24 mouse cellular contexts compared by ENCODE assay signal in genomic region chr14:123535636-123536035, GRCm38 (mm10).
DNase-seq lines count a peak whose midpoint lies in the region; ATAC-seq and TF ChIP-seq lines count a peak whose summit lies in the region.
"Had no signal": no experiment of that assay in that cellular context is flagged by ENCODE, and none has a peak within 500 bp of the region (broad histone marks: within the 10 kb centered on the region; RNA-seq: fewer than 3 reads in every experiment).

No protein-coding gene starts in this region.

- H3K36me3 ChIP-seq in limb, embryonic 11.5 days (ENCODE audit: control insufficient read depth, insufficient read depth, low read length): no peaks in the 10 kb centered on the region
- H3K36me3 ChIP-seq in limb, embryonic 10.5 days: no peaks in the 10 kb centered on the region
- no peaks in the 10 kb centered on the region for H3K36me3 ChIP-seq in limb, embryonic 13.5 days
- H3K36me3 ChIP-seq: embryonic facial prominence, embryonic 15.5 days; heart, embryonic 15.5 days; hindbrain, embryonic 13.5 days; liver, embryonic 12.5 days; midbrain, embryonic 15.5 days had no signal

- peak; percentile 67; the same call in 1 of the 2 replicates for ATAC-seq in limb, embryonic 11.5 days (ENCODE audit: insufficient number of reproducible peaks, low FRiP score, low TSS enrichment, low read depth)
- ATAC-seq in limb, embryonic 13.5 days (ENCODE audit: low FRiP score, low read depth): peak; percentile 79
- ATAC-seq: liver, embryonic 12.5 days; midbrain, embryonic 15.5 days had no signal

- H3K27ac ChIP-seq in cerebellum, adult 2 months (ENCODE audit: insufficient read depth, low read length): no peak overlapping the region
- H3K27ac ChIP-seq in limb, embryonic 11.5 days (replicated peaks; ENCODE audit: low read depth, low read length): no peak overlapping the region
- no peak overlapping the region for H3K27ac ChIP-seq in limb, embryonic 10.5 days
- no peak overlapping the region for H3K27ac ChIP-seq in limb, embryonic 13.5 days
- H3K27ac ChIP-seq: embryonic facial prominence, embryonic 15.5 days; heart, embryonic 15.5 days; hindbrain, embryonic 13.5 days; left cerebral cortex, adult 2 months; liver, embryonic 12.5 days; midbrain, embryonic 15.5 days had no signal

- H3K4me1 ChIP-seq in cerebellum, adult 2 months (ENCODE audit: control insufficient read depth, insufficient read depth, low read length): 0 out of 2 replicates have a peak, but pooled peaks cover 3% of the 10 kb centered on the region
- H3K4me1 ChIP-seq in limb, embryonic 11.5 days (ENCODE audit: control insufficient read depth, insufficient read depth, low read length): no peaks in the 10 kb centered on the region
- no peaks in the 10 kb centered on the region for H3K4me1 ChIP-seq in limb, embryonic 10.5 days
- no peaks in the 10 kb centered on the region for H3K4me1 ChIP-seq in limb, embryonic 13.5 days
- H3K4me1 ChIP-seq: embryonic facial prominence, embryonic 15.5 days; heart, embryonic 15.5 days; hindbrain, embryonic 13.5 days; liver, embryonic 12.5 days; midbrain, embryonic 15.5 days had no signal

- H3K9ac ChIP-seq in limb, embryonic 11.5 days (ENCODE audit: low read length): no peak overlapping the region
- H3K9ac ChIP-seq in limb, embryonic 13.5 days: no peak overlapping the region
- H3K9ac ChIP-seq: embryonic facial prominence, embryonic 15.5 days; heart, embryonic 15.5 days; hindbrain, embryonic 13.5 days; liver, embryonic 12.5 days; midbrain, embryonic 15.5 days had no signal

- 28% methylated on average over 2 of the region's 2 CpGs for WGBS in cerebellum, adult 2 months
- 71% methylated on average over 2 of the region's 2 CpGs for WGBS in limb, embryonic 11.5 days
- WGBS in limb, embryonic 10.5 days: 84% methylated on average over 2 of the region's 2 CpGs
- 41% methylated on average over 2 of the region's 2 CpGs for WGBS in limb, embryonic 13.5 days

- DNase-seq in cerebellum, adult 2 months: peak; percentile 21 to 56
- no peak for DNase-seq in cerebellum, adult 8-10 months
- DNase-seq in limb, embryonic 11.5 days (ENCODE audit: low spot score): no peak
- DNase-seq in limb, embryonic 10.5 days (ENCODE audit: low spot score): no peak
- DNase-seq in brain, adult 2 months (ENCODE audit: low read depth, low spot score): peak; percentile 69
- no peak for DNase-seq in layer of hippocampus, adult 18-20 months (ENCODE audit: low spot score in 2 of 2)
- no peak for DNase-seq in embryo, embryonic 9.5 days (ENCODE audit: extremely low spot score)
- DNase-seq: adrenal gland, postnatal 25 days; heart, postnatal 36 days; kidney, adult 18-20 months; kidney, postnatal 4 days; layer of hippocampus, adult 9-11 months; lung, adult 18-20 months; lung, postnatal 10 days; retina, postnatal 1 day; right cerebral cortex, postnatal 25 days; spleen, adult 18-20 months had no signal

- H3K27me3 ChIP-seq in cerebellum, adult 2 months (ENCODE audit: control insufficient read depth, insufficient read depth, low read length): no peaks in the 10 kb centered on the region
- no peaks in the 10 kb centered on the region for H3K27me3 ChIP-seq in limb, embryonic 11.5 days (ENCODE audit: control insufficient read depth, insufficient read depth, low read length)
- H3K27me3 ChIP-seq in limb, embryonic 10.5 days (ENCODE audit: low read depth, poor library complexity, severe bottlenecking): no peaks in the 10 kb centered on the region
- H3K27me3 ChIP-seq in limb, embryonic 13.5 days: no peaks in the 10 kb centered on the region
- H3K27me3 ChIP-seq: embryonic facial prominence, embryonic 15.5 days; heart, embryonic 15.5 days; hindbrain, embryonic 13.5 days; liver, embryonic 12.5 days; midbrain, embryonic 15.5 days had no signal

- H3K9me3 ChIP-seq in limb, embryonic 11.5 days (ENCODE audit: control insufficient read depth, low read length): no peaks in the 10 kb centered on the region
- H3K9me3 ChIP-seq in limb, embryonic 10.5 days (replicated peaks): no peaks in the 10 kb centered on the region
- H3K9me3 ChIP-seq in limb, embryonic 13.5 days: no peaks in the 10 kb centered on the region
- H3K9me3 ChIP-seq: embryonic facial prominence, embryonic 15.5 days; heart, embryonic 15.5 days; hindbrain, embryonic 13.5 days; liver, embryonic 12.5 days; midbrain, embryonic 15.5 days had no signal

- H3K4me2 ChIP-seq in limb, embryonic 11.5 days (ENCODE audit: low read depth, severe bottlenecking): no peak overlapping the region
- no peak overlapping the region for H3K4me2 ChIP-seq in limb, embryonic 13.5 days (replicated peaks)
- H3K4me2 ChIP-seq: embryonic facial prominence, embryonic 15.5 days; heart, embryonic 15.5 days; hindbrain, embryonic 13.5 days; liver, embryonic 12.5 days; midbrain, embryonic 15.5 days had no signal

- no peak for TF ChIP-seq CTCF in cerebellum, adult 2 months (IDR thresholded peaks at IDR 0.05; ENCODE audit: borderline replicate concordance, insufficient read depth, low read depth, low read length)

- no peak overlapping the region for H3K4me3 ChIP-seq in cerebellum, adult 2 months (replicated peaks; ENCODE audit: insufficient read depth, low read depth, low read length)
- H3K4me3 ChIP-seq in limb, embryonic 11.5 days (ENCODE audit: low read depth, low read length): no peak overlapping the region
- no peak overlapping the region for H3K4me3 ChIP-seq in limb, embryonic 10.5 days
- no peak overlapping the region for H3K4me3 ChIP-seq in limb, embryonic 13.5 days
- H3K4me3 ChIP-seq: embryonic facial prominence, embryonic 15.5 days; heart, embryonic 15.5 days; hindbrain, embryonic 13.5 days; left cerebral cortex, adult 2 months; liver, embryonic 12.5 days; midbrain, embryonic 15.5 days had no signal

- TF ChIP-seq POLR2A in cerebellum, adult 2 months (IDR thresholded peaks at IDR 0.05; ENCODE audit: borderline replicate concordance, insufficient read depth, low read length): no peak

Comparison
In these comparisons a context has a peak if more than half of its experiments do, and no peak if none do; other contexts are left out.
1. DNase-seq: peak in cerebellum, adult 2 months (2 of 2) and brain, adult 2 months (single experiment); none in cerebellum, adult 8-10 months (single experiment), limb, embryonic 11.5 days (single experiment), limb, embryonic 10.5 days (single experiment), layer of hippocampus, adult 18-20 months (0 of 2) and embryo, embryonic 9.5 days (single experiment).